Mouse (Mus musculus): ENCODE results near the gene Nfam1.
"Not testable (repeated sequence)": the region's sequence is repeated elsewhere in the genome, so short reads cannot be mapped to it uniquely, and the experiment has no call there.

The Nfam1 gene
- long read RNA-seq, experiment 1, full-length matches to known transcripts: 1 of 2 reads
- long read RNA-seq, experiment 1, partial matches to known transcripts: 0 of 2 reads
- long read RNA-seq, experiment 1, other reads (novel, unspliced or antisense): 1 of 2 reads
- long read RNA-seq, experiment 2, full-length matches to known transcripts: 3 of 4 reads
- long read RNA-seq, experiment 2, partial matches to known transcripts: 0 of 4 reads
- long read RNA-seq, experiment 2, other reads (novel, unspliced or antisense): 1 of 4 reads

DNA sequence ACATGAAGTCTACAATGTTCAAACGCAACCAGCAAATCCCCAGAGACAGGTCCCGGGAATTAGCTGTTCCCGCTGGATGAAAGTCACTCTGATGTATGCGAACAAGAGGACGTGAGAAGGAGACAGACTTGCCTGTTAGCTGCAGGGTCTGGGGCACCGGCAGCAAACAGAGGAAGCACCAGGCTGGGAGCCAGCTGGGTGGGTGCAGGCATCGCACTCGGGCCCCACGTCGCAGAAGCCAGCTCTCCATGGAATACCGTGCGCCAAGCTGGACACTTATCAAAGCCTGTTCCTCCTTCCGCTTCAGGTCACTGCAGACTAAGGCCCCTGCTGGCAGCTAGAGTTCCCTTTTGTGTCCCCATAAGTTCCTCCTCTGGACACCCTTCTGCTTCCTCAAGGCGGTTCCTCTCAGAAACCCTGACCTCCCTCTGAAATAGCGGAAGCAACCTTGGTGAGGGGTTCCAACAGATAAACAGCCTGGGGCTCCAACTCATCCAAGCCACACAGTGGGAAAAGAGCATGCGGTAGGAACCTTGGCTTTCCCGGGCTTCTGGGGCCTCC is at the start of gene Nfam1:
Nfam1 (minus strand) TSS at position 326 of the 561 bp plus-strand sequence.
- intact Hi-C loops (cut with DNase I): no loop called here

DNA sequence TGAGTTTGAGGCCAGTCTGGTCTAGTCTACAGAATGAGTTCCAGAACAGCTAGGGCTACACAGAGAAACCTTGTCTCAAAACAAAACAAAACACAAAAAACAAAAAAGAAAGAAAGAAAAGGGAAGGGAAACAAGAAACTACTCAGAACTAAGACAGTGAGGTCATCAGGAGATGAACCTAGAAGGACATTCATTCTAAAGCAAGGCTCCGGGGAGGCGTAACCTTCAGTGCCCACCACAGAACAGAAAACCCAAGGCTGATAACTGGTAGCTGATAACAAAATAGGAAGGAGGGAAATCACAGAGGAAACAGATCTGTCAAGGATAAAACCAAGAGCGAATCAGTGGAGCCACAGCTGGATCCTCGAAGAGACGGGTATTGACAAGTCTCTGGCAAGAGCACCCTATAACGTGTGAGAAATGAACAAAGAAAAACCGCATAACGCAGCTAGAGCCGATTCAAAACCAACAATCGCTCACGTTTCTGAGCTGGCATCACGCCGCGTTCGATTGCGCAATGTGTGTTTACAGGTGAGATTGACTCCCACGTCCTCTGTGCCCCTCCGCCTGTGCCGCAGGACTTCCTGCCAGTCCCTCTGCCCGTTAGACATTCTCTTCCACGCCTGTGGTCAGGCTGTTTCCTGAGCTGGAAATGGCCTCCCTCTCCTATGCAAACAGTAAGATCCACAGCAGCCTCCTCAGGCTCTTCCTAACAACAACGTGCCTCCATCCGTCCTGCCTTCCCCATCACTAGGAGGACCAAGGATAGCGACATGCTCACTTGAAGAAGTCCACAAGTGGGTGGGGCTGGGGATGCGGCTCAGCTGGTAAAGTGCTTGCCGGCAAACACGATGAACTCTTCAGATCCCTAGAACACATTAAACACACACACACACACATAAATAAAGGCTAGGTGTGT is 42.8 kb upstream of the Nfam1 start:
- intact Hi-C loops (cut with DNase I): no loop called here

DNA sequence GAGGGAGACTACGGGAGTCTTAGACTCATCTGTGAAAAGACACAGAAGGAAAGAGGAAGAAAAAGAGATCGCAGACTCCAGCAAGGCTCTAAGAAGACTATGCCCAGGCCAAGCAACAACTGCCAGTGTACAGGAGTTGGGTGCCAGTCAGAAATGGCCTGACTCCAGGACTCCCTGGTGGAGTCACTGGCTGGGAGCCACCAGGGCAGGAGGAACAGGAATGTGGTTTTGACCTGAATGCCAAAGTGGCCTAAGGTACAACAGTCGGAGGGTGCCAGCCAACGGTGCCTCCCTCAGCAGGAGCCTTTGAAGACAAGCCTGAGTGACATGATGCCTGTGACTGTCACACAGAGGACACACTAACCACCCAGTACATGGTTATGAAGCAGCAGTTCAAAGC is 41.1 kb upstream of the Nfam1 start:
- intact Hi-C loops (cut with DNase I): no loop called here

- intact Hi-C loops (cut with DNase I): no loop called here
Measured at GRCm38 (mm10) chr15:83071752-83072151, 38.6 kb upstream of the Nfam1 start.

GRCm38 (mm10) chr15:83070942-83071341 is 37.8 kb upstream of the Nfam1 start:
- intact Hi-C loops (cut with DNase I): no loop called here

DNA sequence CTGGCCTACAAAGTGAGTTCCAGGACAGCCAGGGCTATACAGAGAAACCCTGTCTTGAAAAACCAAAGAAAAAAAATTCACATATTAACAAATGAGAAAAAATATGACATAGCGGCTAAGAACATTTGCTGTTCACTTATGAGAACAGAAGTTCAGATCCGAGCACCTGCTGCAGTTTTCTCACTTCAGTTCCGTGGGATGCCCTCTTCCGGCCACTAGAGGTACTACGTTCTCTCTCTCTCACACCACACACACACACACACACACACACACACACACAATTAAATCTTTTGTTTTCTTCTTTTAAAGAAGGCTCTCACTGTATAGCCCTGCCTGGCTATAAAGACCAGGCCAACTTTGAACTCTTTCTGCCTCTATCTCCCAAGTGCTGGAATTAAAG is 35.2 kb upstream of the Nfam1 start:
- intact Hi-C loops (cut with DNase I): no loop called here

DNA sequence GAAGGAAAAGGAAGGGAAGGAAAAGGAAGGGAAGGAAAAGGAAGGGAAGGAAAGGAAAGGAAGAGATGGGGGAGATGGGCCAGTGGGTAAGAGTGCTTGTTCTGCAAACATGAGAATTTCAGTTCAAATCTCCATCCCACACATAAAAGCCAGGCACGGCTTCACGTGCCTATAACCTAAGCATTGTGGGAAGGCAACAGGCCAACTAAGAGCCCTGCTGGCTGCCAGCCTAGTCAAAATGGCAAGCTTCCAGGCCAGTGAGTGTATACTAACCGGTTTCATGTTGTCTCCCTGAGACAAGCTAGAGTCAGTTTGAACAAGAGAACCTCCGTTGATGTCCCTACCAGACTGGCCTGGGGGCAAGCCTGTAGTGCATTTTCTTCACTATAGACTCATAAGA is 32.4 kb upstream of the Nfam1 start:
- intact Hi-C loops (cut with DNase I): no loop called here

- intact Hi-C loops (cut with DNase I): not testable (repeated sequence)
Measured at GRCm38 (mm10) chr15:83062582-83062981, 29.5 kb upstream of the Nfam1 start.

DNA sequence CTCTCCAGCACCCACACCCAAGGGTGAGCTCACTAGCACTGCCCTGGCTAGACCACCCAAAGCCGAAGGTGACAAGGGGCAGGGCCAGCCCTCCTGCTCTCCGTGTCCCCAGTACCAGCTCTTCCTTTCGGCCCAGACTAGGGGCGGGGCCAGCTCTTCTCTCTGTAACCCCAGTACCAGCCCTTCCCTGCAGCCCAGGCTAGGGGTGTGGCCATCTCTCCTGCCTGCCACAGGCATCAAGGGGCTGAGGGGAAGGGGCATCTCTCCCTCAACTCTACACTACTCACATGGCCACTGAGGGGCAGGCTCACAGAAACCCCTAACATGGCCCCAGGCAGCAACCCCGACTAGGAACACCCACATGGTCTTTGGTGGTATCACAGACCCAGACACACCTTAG is 28.6 kb upstream of the Nfam1 start:
- intact Hi-C loops (cut with DNase I): no loop called here

- intact Hi-C loops (cut with DNase I): no loop called here
Measured at GRCm38 (mm10) chr15:83059233-83059660, 26.1 kb upstream of the Nfam1 start.

DNA sequence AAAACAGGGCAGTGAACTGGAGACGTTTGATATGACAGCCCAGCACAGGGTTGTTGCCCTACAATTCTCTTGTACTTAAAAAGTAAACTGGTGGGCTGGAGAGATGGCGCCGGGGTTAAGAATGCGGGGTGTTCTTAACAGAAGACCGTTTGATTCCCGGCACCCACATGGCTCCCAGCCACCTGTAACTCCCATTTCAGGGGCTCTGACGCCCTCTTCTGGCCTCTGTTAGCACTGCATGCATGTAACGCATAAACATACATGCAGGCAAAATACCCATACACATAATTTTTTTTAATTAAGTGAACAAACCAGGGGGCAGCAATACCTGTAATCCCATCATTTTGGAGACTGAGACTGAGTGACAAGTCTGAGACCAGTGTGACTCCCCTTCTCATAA is 24.4 kb upstream of the Nfam1 start:
- intact Hi-C loops (cut with DNase I): no loop called here

- intact Hi-C loops (cut with DNase I): no loop called here
Measured at GRCm38 (mm10) chr15:83056378-83057083, 23.4 kb upstream of the Nfam1 start.

- intact Hi-C loops (cut with DNase I): no loop called here
Measured at GRCm38 (mm10) chr15:83055569-83055968, 22.5 kb upstream of the Nfam1 start.

DNA sequence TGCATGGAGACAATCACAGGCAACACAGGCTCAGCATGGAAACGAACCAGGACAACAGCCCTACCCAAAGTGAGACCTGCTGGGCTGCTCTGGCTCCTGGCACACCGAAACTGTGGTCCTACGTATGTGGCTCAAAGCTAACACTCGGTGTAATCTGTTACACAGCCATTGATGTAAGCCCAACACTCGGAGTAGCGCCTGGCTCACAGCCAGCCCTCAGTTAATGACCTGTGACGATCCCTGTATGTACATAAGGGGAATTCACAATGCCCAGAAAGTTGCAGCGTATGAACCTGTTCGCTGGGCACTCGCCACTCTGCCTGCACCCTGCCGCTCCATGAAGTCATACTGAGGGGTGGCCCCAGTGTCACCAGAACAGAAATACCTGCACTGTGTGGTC is 20.2 kb upstream of the Nfam1 start:
- intact Hi-C loops (cut with DNase I): no loop called here

- intact Hi-C loops (cut with DNase I): no loop called here
Measured at GRCm38 (mm10) chr15:83052341-83053104, 19.4 kb upstream of the Nfam1 start.

- intact Hi-C loops (cut with DNase I): no loop called here
Measured at GRCm38 (mm10) chr15:83046730-83047129, 13.6 kb upstream of the Nfam1 start.

- intact Hi-C loops (cut with DNase I): no loop called here
Measured at GRCm38 (mm10) chr15:83046308-83046707, 13.2 kb upstream of the Nfam1 start.

GRCm38 (mm10) chr15:83045565-83045964 is 12.5 kb upstream of the Nfam1 start:
- intact Hi-C loops (cut with DNase I): not testable (repeated sequence)

- intact Hi-C loops (cut with DNase I): no loop called here
Measured at GRCm38 (mm10) chr15:83043362-83043708, 10.2 kb upstream of the Nfam1 start.

DNA sequence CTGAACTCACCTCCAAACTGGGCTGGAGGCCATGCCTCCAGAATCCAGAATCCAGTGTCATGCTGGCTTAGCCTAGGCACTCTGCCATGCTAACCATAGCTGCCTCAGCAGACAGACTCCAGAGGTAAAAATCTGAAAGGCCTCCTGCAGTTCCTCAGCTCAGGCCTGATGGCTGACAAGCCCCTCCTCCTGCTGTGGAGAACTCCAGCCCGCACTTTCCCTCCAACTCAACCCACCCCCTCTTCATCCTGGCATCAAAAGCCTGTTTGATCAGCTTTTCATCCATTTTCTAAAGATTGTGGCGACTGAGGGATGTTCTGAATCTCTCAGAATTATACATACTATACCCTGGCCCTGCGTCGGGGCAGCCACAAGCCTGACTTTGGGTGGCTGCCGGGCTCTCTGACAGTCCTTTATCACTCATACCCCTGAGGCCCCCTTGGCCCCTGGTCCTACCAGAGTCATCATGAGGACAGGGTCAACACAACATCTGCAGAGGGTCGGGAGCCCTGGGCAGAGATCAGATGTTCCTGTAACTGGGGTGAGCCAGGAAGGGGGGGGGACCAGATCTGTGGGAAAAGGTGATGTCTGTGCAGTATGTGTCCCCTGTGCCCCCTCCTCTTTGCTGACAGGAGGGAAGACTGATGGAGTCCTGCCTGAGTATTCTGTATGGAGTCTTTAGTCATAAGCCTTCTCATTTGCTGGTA is 9.7 kb upstream of the Nfam1 start:
- intact Hi-C loops (cut with DNase I): no loop called here
